Mouse (Mus musculus) olfactory bulb, adult 2 months (tissue): ENCODE measurements around the gene Mta1.

ENCODE experiments used
- CTCF ChIP-seq: fragments of 200-500 bp; IDR thresholded peaks from 2 replicates; pipeline ENCODE4 v1.5.1; 2012; ENCODE audit warnings: low read depth, mild to moderate bottlenecking, low read length, moderate library complexity; ENCODE audit not compliant: insufficient read depth
- POLR2A ChIP-seq: fragments of 200-500 bp; IDR thresholded peaks from 2 replicates; pipeline ENCODE4 v1.6.1; 2012; ENCODE audit warnings: mild to moderate bottlenecking, low read depth, low read length, moderate library complexity; ENCODE audit not compliant: insufficient read depth

DNA sequence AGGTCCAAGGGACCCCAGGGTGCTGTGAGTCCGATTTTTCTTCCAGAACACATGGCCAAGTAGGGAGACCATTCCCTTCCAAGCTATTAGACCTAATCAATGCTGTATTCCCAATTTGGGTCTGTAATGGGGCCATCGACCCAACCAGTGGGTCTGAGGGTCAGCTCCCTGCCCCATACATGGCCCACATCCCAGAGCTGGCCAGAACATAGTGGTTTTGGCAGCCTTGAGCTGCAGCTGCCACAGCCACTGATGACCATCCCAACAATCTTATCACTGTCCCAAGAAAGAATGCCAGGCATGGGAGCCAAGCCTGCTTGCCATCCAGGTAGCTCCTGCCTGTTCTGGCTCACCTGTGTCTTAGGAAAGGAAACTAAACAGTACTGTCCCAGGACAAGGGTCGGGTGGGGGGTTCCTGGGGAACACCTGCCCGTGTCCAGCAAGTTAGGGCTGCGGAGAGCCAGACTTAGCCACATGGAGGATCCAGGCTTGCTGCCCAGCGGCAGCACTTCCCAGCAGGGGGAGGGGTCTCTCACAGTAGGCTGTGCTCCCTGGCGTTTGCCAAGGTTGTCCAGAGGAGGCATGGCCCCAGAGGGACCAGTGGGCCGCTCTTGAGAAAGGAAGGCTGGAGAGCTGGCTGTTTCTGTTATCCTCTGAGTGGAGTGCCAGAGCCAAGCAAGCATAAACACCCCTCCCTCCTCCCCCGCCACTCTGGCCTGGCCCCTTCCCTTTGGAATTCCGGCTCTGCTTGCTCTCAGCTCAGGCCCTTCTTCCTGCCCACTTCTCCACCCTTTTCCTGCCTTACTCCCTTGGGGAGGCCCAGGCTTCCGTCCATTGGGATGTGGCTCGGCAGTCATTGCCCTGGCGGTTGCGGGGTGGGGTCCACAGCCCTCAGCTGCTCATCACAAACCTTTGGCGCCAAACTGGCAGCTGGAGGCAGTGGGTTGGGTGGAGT is 44.2 kb downstream of the Mta1 start:
- no peak for TF ChIP-seq POLR2A
- no peak for TF ChIP-seq CTCF
